Mouse (Mus musculus): ENCODE results near the gene Sorbs1. TPM values are rescaled to one million over a fixed set of nuclear protein-coding genes. Genes with fewer than 3 reads are reported as not detected.

Sorbs1 gene
- polyA plus RNA-seq, 1 experiment from 2014 or later: 72.1 TPM

- no peaks in the 10 kb centered on the region for H3K9me3 ChIP-seq
- ATAC-seq: no peak
- H3K9ac ChIP-seq: no peak overlapping the region
- no peaks in the 10 kb centered on the region for H3K27me3 ChIP-seq (replicated peaks)
- H3K4me2 ChIP-seq (replicated peaks): no peak overlapping the region
- 79% methylated on average over 2 of the region's 2 CpGs for WGBS
- no peak overlapping the region for H3K4me3 ChIP-seq (replicated peaks)
- H3K27ac ChIP-seq: 0 out of 2 replicates have a peak overlapping the region, but pooled peaks have one; percentile 7
- H3K4me1 ChIP-seq (replicated peaks): peaks cover 44% of the 10 kb centered on the region
- no peaks in the 10 kb centered on the region for H3K36me3 ChIP-seq
These were observed 22.1 kb downstream of the Sorbs1 start for GRCm38 (mm10) chr19:40491442-40491841.

- no peak overlapping the region for H3K4me3 ChIP-seq (replicated peaks)
- no peak overlapping the region for H3K9ac ChIP-seq
- H3K36me3 ChIP-seq: no peaks in the 10 kb centered on the region
- no peak overlapping the region for H3K4me2 ChIP-seq (replicated peaks)
- peaks cover 44% of the 10 kb centered on the region for H3K4me1 ChIP-seq (replicated peaks)
- peak overlapping the region; percentile 73 for H3K27ac ChIP-seq
- 53% methylated on average over 8 of the region's 8 CpGs for WGBS
- H3K9me3 ChIP-seq: no peaks in the 10 kb centered on the region
- no peaks in the 10 kb centered on the region for H3K27me3 ChIP-seq (replicated peaks)
- ATAC-seq: peak; percentile 16; the same call in 1 of the 2 replicates
These were observed 22.8 kb downstream of the Sorbs1 start for GRCm38 (mm10) chr19:40490765-40491164.

GRCm38 (mm10) chr19:40489633-40490032 is 23.9 kb downstream of the Sorbs1 start:
- 0 out of 2 replicates have a peak overlapping the region, but pooled peaks have one; percentile 73 for H3K27ac ChIP-seq
- ATAC-seq: no peak
- no peak overlapping the region for H3K4me2 ChIP-seq (replicated peaks)

GRCm38 (mm10) chr19:40488853-40489454 is 24.6 kb downstream of the Sorbs1 start:
- H3K27ac ChIP-seq: peak overlapping the region; percentile 9; the same call in 1 of the 2 replicates
- WGBS: 70% methylated on average over 8 of the region's 8 CpGs
- no peak overlapping the region for H3K4me3 ChIP-seq (replicated peaks)
- no peaks in the 10 kb centered on the region for H3K27me3 ChIP-seq (replicated peaks)
- no peak for ATAC-seq
- no peak overlapping the region for H3K9ac ChIP-seq
- peaks cover 44% of the 10 kb centered on the region for H3K4me1 ChIP-seq (replicated peaks)
- no peaks in the 10 kb centered on the region for H3K9me3 ChIP-seq
- no peaks in the 10 kb centered on the region for H3K36me3 ChIP-seq
- H3K4me2 ChIP-seq (replicated peaks): no peak overlapping the region

More at GRCm38 (mm10) chr19:40489633-40490032, 23.9 kb downstream of the Sorbs1 start:
- H3K9ac ChIP-seq: no peak overlapping the region
- 67% methylated on average over 6 of the region's 6 CpGs for WGBS
- H3K4me3 ChIP-seq (replicated peaks): no peak overlapping the region
- no peaks in the 10 kb centered on the region for H3K27me3 ChIP-seq (replicated peaks)
- no peaks in the 10 kb centered on the region for H3K36me3 ChIP-seq
- peaks cover 44% of the 10 kb centered on the region for H3K4me1 ChIP-seq (replicated peaks)
- no peaks in the 10 kb centered on the region for H3K9me3 ChIP-seq

- Histone ChIP-seq H3K27ac (peak overlapping the region; percentile 38; the same call in 1 of the 2 replicates), H3K27me3 (replicated peaks) (no peaks in the 10 kb centered on the region), H3K9me3 (no peaks in the 10 kb centered on the region), H3K36me3 (no peaks in the 10 kb centered on the region), H3K4me3 (replicated peaks) (no peak overlapping the region), H3K4me1 (replicated peaks) (peaks cover 41% of the 10 kb centered on the region), H3K9ac (no peak overlapping the region), H3K4me2 (replicated peaks) (no peak overlapping the region)
- ATAC-seq: no peak
- 33% methylated on average over 11 of the region's 11 CpGs for WGBS
These were observed 26.0 kb downstream of the Sorbs1 start for GRCm38 (mm10) chr19:40487561-40487960.

GRCm38 (mm10) chr19:40481115-40481514 is 32.5 kb downstream of the Sorbs1 start:
- Histone ChIP-seq H3K9ac (no peak overlapping the region), H3K36me3 (no peaks in the 10 kb centered on the region), H3K4me1 (replicated peaks) (peaks cover 26% of the 10 kb centered on the region), H3K27me3 (replicated peaks) (no peaks in the 10 kb centered on the region), H3K4me2 (replicated peaks) (no peak overlapping the region), H3K27ac (no peak overlapping the region), H3K9me3 (no peaks in the 10 kb centered on the region), H3K4me3 (replicated peaks) (no peak overlapping the region)
- ATAC-seq: no peak
- WGBS: 84% methylated on average over 6 of the region's 6 CpGs

GRCm38 (mm10) chr19:40478161-40478575 is 35.4 kb downstream of the Sorbs1 start:
- peak; percentile 73 for ATAC-seq
- no peak overlapping the region for H3K4me3 ChIP-seq (replicated peaks)
- H3K27me3 ChIP-seq (replicated peaks): no peaks in the 10 kb centered on the region
- no peaks in the 10 kb centered on the region for H3K9me3 ChIP-seq
- no peaks in the 10 kb centered on the region for H3K36me3 ChIP-seq
- 41% methylated on average over 10 of the region's 10 CpGs for WGBS
- H3K4me2 ChIP-seq (replicated peaks): no peak overlapping the region
- peaks cover 28% of the 10 kb centered on the region for H3K4me1 ChIP-seq (replicated peaks)
- H3K9ac ChIP-seq: no peak overlapping the region
- H3K27ac ChIP-seq: peak overlapping the region; percentile 78

- H3K9me3 ChIP-seq: no peaks in the 10 kb centered on the region
- peak overlapping the region; percentile 9; the same call in 1 of the 2 replicates for H3K4me2 ChIP-seq (replicated peaks)
- 23% methylated on average over 5 of the region's 5 CpGs for WGBS
- H3K36me3 ChIP-seq: no peaks in the 10 kb centered on the region
- peak overlapping the region; percentile 78 for H3K27ac ChIP-seq
- no peaks in the 10 kb centered on the region for H3K27me3 ChIP-seq (replicated peaks)
- H3K9ac ChIP-seq: no peak overlapping the region
- no peak overlapping the region for H3K4me3 ChIP-seq (replicated peaks)
- peaks cover 28% of the 10 kb centered on the region for H3K4me1 ChIP-seq (replicated peaks)
- peak; percentile 91 for ATAC-seq
These were observed 36.1 kb downstream of the Sorbs1 start for GRCm38 (mm10) chr19:40477445-40477941.

- peaks cover 28% of the 10 kb centered on the region for H3K4me1 ChIP-seq (replicated peaks)
- H3K27ac ChIP-seq: peak overlapping the region; percentile 78; the same call in 1 of the 2 replicates
- no peak overlapping the region for H3K4me2 ChIP-seq (replicated peaks)
- H3K36me3 ChIP-seq: no peaks in the 10 kb centered on the region
- no peak overlapping the region for H3K4me3 ChIP-seq (replicated peaks)
- no peaks in the 10 kb centered on the region for H3K27me3 ChIP-seq (replicated peaks)
- no peak overlapping the region for H3K9ac ChIP-seq
- no peaks in the 10 kb centered on the region for H3K9me3 ChIP-seq
- ATAC-seq: peak; percentile 11; the same call in 1 of the 2 replicates
- WGBS: 68% methylated on average over 4 of the region's 4 CpGs
These were observed 37.1 kb downstream of the Sorbs1 start for GRCm38 (mm10) chr19:40476491-40476890.

- no peaks in the 10 kb centered on the region for H3K27me3 ChIP-seq (replicated peaks)
- no peak overlapping the region for H3K4me2 ChIP-seq (replicated peaks)
- no peak overlapping the region for H3K27ac ChIP-seq
- H3K4me3 ChIP-seq (replicated peaks): no peak overlapping the region
- H3K9ac ChIP-seq: no peak overlapping the region
- no peaks in the 10 kb centered on the region for H3K9me3 ChIP-seq
- H3K36me3 ChIP-seq: no peaks in the 10 kb centered on the region
- peak; percentile 50 for ATAC-seq
- WGBS: 76% methylated on average over 10 of the region's 10 CpGs
- peaks cover 6% of the 10 kb centered on the region for H3K4me1 ChIP-seq (replicated peaks)
These were observed 41.9 kb downstream of the Sorbs1 start for GRCm38 (mm10) chr19:40471526-40472245.

GRCm38 (mm10) chr19:40469792-40470191 is 43.8 kb downstream of the Sorbs1 start:
- WGBS: 84% methylated on average over 5 of the region's 5 CpGs
- ATAC-seq: no peak
- Histone ChIP-seq H3K27me3 (replicated peaks) (no peaks in the 10 kb centered on the region), H3K36me3 (no peaks in the 10 kb centered on the region), H3K4me2 (replicated peaks) (no peak overlapping the region), H3K9me3 (no peaks in the 10 kb centered on the region), H3K4me1 (replicated peaks) (no peaks in the 10 kb centered on the region), H3K9ac (no peak overlapping the region), H3K4me3 (replicated peaks) (no peak overlapping the region), H3K27ac (no peak overlapping the region)

GRCm38 (mm10) chr19:40468308-40468707 is 45.3 kb downstream of the Sorbs1 start:
- Histone ChIP-seq H3K27ac (no peak overlapping the region), H3K27me3 (replicated peaks) (no peaks in the 10 kb centered on the region), H3K4me2 (replicated peaks) (no peak overlapping the region), H3K4me1 (replicated peaks) (0 out of 2 replicates have a peak, but pooled peaks cover 6% of the 10 kb centered on the region), H3K36me3 (no peaks in the 10 kb centered on the region), H3K9ac (no peak overlapping the region), H3K4me3 (replicated peaks) (no peak overlapping the region), H3K9me3 (no peaks in the 10 kb centered on the region)
- WGBS: 90% methylated on average over 3 of the region's 3 CpGs
- no peak for ATAC-seq
